Mouse (Mus musculus): Measurements from ENCODE around the gene Limk1. TPM values are rescaled to one million over a fixed set of nuclear protein-coding genes. Genes with fewer than 3 reads are reported as not detected.

Limk1 gene
- total RNA-seq, 1 experiment from 2014 or later: 15.9 TPM

- no peak for ATAC-seq (replicated peaks in 1 of 2; ENCODE audit: insufficient read depth in 1 of 2, low FRiP score in 2 of 2, low TSS enrichment in 1 of 2, low read depth in 1 of 2, poor library complexity in 2 of 2, severe bottlenecking in 2 of 2)
Observed at GRCm38 (mm10) chr5:134646461-134646860, 41.9 kb downstream of the Limk1 start.

GRCm38 (mm10) chr5:134644643-134645118 is 43.7 kb downstream of the Limk1 start:
- no peak for ATAC-seq (replicated peaks in 1 of 2; ENCODE audit: insufficient read depth in 1 of 2, low FRiP score in 2 of 2, low TSS enrichment in 1 of 2, low read depth in 1 of 2, poor library complexity in 2 of 2, severe bottlenecking in 2 of 2)

GRCm38 (mm10) chr5:134644121-134644520 is 44.3 kb downstream of the Limk1 start:
- ATAC-seq (replicated peaks in 1 of 2; ENCODE audit: insufficient read depth in 1 of 2, low FRiP score in 2 of 2, low TSS enrichment in 1 of 2, low read depth in 1 of 2, poor library complexity in 2 of 2, severe bottlenecking in 2 of 2): no peak

- no peak for ATAC-seq (replicated peaks in 1 of 2; ENCODE audit: insufficient read depth in 1 of 2, low FRiP score in 2 of 2, low TSS enrichment in 1 of 2, low read depth in 1 of 2, poor library complexity in 2 of 2, severe bottlenecking in 2 of 2)
Observed at GRCm38 (mm10) chr5:134640371-134640770, 48.0 kb downstream of the Limk1 start.

GRCm38 (mm10) chr5:134639269-134639682 is 49.1 kb downstream of the Limk1 start, which contains the start of gene Eif4h:
Gene Eif4h (minus strand): TSS chr5:134639490.
- ATAC-seq (replicated peaks in 1 of 2; ENCODE audit: insufficient read depth in 1 of 2, low FRiP score in 2 of 2, low TSS enrichment in 1 of 2, low read depth in 1 of 2, poor library complexity in 2 of 2, severe bottlenecking in 2 of 2): peak; percentile 79 to 83

GRCm38 (mm10) chr5:134638461-134639268 is 49.7 kb downstream of the Limk1 start:
- no peak; a peak in 1 of 4 replicates for ATAC-seq (replicated peaks in 1 of 2; ENCODE audit: insufficient read depth in 1 of 2, low FRiP score in 2 of 2, low TSS enrichment in 1 of 2, low read depth in 1 of 2, poor library complexity in 2 of 2, severe bottlenecking in 2 of 2)

- 0 out of 4 replicates have a peak, but pooled peaks of 1 of the 2 experiments have one; percentile 27 for ATAC-seq (replicated peaks in 1 of 2; ENCODE audit: insufficient read depth in 1 of 2, low FRiP score in 2 of 2, low TSS enrichment in 1 of 2, low read depth in 1 of 2, poor library complexity in 2 of 2, severe bottlenecking in 2 of 2)
Observed at GRCm38 (mm10) chr5:134637820-134638367, 50.5 kb downstream of the Limk1 start.

- no peak for ATAC-seq (replicated peaks in 1 of 2; ENCODE audit: insufficient read depth in 1 of 2, low FRiP score in 2 of 2, low TSS enrichment in 1 of 2, low read depth in 1 of 2, poor library complexity in 2 of 2, severe bottlenecking in 2 of 2)
Observed at GRCm38 (mm10) chr5:134632841-134633240, 55.6 kb downstream of the Limk1 start.

GRCm38 (mm10) chr5:134630835-134631234 is 57.6 kb downstream of the Limk1 start:
- ATAC-seq (replicated peaks in 1 of 2; ENCODE audit: insufficient read depth in 1 of 2, low FRiP score in 2 of 2, low TSS enrichment in 1 of 2, low read depth in 1 of 2, poor library complexity in 2 of 2, severe bottlenecking in 2 of 2): no peak

GRCm38 (mm10) chr5:134629508-134629907 is 58.9 kb downstream of the Limk1 start:
- ATAC-seq (replicated peaks in 1 of 2; ENCODE audit: insufficient read depth in 1 of 2, low FRiP score in 2 of 2, low TSS enrichment in 1 of 2, low read depth in 1 of 2, poor library complexity in 2 of 2, severe bottlenecking in 2 of 2): no peak

GRCm38 (mm10) chr5:134622069-134622468 is 66.3 kb downstream of the Limk1 start:
- no peak for ATAC-seq (replicated peaks in 1 of 2; ENCODE audit: insufficient read depth in 1 of 2, low FRiP score in 2 of 2, low TSS enrichment in 1 of 2, low read depth in 1 of 2, poor library complexity in 2 of 2, severe bottlenecking in 2 of 2)

- no peak for ATAC-seq (replicated peaks in 1 of 2; ENCODE audit: insufficient read depth in 1 of 2, low FRiP score in 2 of 2, low TSS enrichment in 1 of 2, low read depth in 1 of 2, poor library complexity in 2 of 2, severe bottlenecking in 2 of 2)
Observed at GRCm38 (mm10) chr5:134621099-134621640, 67.2 kb downstream of the Limk1 start.

- ATAC-seq (replicated peaks in 1 of 2; ENCODE audit: insufficient read depth in 1 of 2, low FRiP score in 2 of 2, low TSS enrichment in 1 of 2, low read depth in 1 of 2, poor library complexity in 2 of 2, severe bottlenecking in 2 of 2): no peak
Observed at GRCm38 (mm10) chr5:134620457-134620856, 67.9 kb downstream of the Limk1 start.

GRCm38 (mm10) chr5:134617071-134617470 is 71.3 kb downstream of the Limk1 start:
- ATAC-seq (replicated peaks in 1 of 2; ENCODE audit: insufficient read depth in 1 of 2, low FRiP score in 2 of 2, low TSS enrichment in 1 of 2, low read depth in 1 of 2, poor library complexity in 2 of 2, severe bottlenecking in 2 of 2): peak in 1 of 2 experiments; percentile 54; a peak in 3 of 4 replicates

- ATAC-seq (replicated peaks in 1 of 2; ENCODE audit: insufficient read depth in 1 of 2, low FRiP score in 2 of 2, low TSS enrichment in 1 of 2, low read depth in 1 of 2, poor library complexity in 2 of 2, severe bottlenecking in 2 of 2): no peak
Observed at GRCm38 (mm10) chr5:134615780-134616179, 72.6 kb downstream of the Limk1 start.

- ATAC-seq (replicated peaks in 1 of 2; ENCODE audit: insufficient read depth in 1 of 2, low FRiP score in 2 of 2, low TSS enrichment in 1 of 2, low read depth in 1 of 2, poor library complexity in 2 of 2, severe bottlenecking in 2 of 2): no peak
Observed at GRCm38 (mm10) chr5:134615380-134615779, 73.0 kb downstream of the Limk1 start.

- peak in 1 of 2 experiments; percentile 38; a peak in 1 of 4 replicates for ATAC-seq (replicated peaks in 1 of 2; ENCODE audit: insufficient read depth in 1 of 2, low FRiP score in 2 of 2, low TSS enrichment in 1 of 2, low read depth in 1 of 2, poor library complexity in 2 of 2, severe bottlenecking in 2 of 2)
Observed at GRCm38 (mm10) chr5:134614802-134615201, 73.6 kb downstream of the Limk1 start, which contains the start of gene Lat2. Gene Lat2 (minus strand): TSS chr5:134615025.

- no peak for ATAC-seq (replicated peaks in 1 of 2; ENCODE audit: insufficient read depth in 1 of 2, low FRiP score in 2 of 2, low TSS enrichment in 1 of 2, low read depth in 1 of 2, poor library complexity in 2 of 2, severe bottlenecking in 2 of 2)
Observed at GRCm38 (mm10) chr5:134614296-134614695, 74.1 kb downstream of the Limk1 start.
